Mouse (Mus musculus): Measurements from ENCODE around the gene Upp2. TPM values are rescaled to one million over a fixed set of nuclear protein-coding genes. Genes with fewer than 3 reads are reported as not detected.

The Upp2 gene
- polyA plus RNA-seq, 1 experiment from 2014 or later = 14.4 TPM

GRCm38 (mm10) chr2:58681394-58681793 is 114.3 kb downstream of the Upp2 start:
- H3K27me3 ChIP-seq (ENCODE audit: control insufficient read depth, insufficient read depth, low read length) = no peaks in the 10 kb centered on the region
- no peaks in the 10 kb centered on the region for H3K36me3 ChIP-seq (ENCODE audit: control insufficient read depth, insufficient read depth, low read length)
- H3K4me3 ChIP-seq (replicated peaks; ENCODE audit: low read depth, low read length) = no peak overlapping the region
- H3K9ac ChIP-seq (replicated peaks; ENCODE audit: low read length) = no peak overlapping the region
- ATAC-seq (ENCODE audit: low FRiP score, low TSS enrichment) = no peak
- DNase-seq = no peak
- H3K4me2 ChIP-seq (ENCODE audit: low read length) = no peak overlapping the region
- no peak overlapping the region for H3K27ac ChIP-seq (replicated peaks; ENCODE audit: low read depth, low read length)
- H3K9me3 ChIP-seq (ENCODE audit: control insufficient read depth, low read length) = no peaks in the 10 kb centered on the region
- 78% methylated on average over 3 of the region's 3 CpGs for WGBS
- no peaks in the 10 kb centered on the region for H3K4me1 ChIP-seq (ENCODE audit: control insufficient read depth, insufficient read depth, low read length)

GRCm38 (mm10) chr2:58697501-58697900 is 130.4 kb downstream of the Upp2 start:
- 81% methylated on average over 8 of the region's 8 CpGs for WGBS
- ATAC-seq (ENCODE audit: low FRiP score, low TSS enrichment) (no peak), DNase-seq (no peak)
- H3K27me3 ChIP-seq (ENCODE audit: control insufficient read depth, insufficient read depth, low read length) = no peaks in the 10 kb centered on the region
- no peak overlapping the region for H3K27ac ChIP-seq (replicated peaks; ENCODE audit: low read depth, low read length)
- H3K9ac ChIP-seq (replicated peaks; ENCODE audit: low read length) = no peak overlapping the region
- H3K4me1 ChIP-seq (ENCODE audit: control insufficient read depth, insufficient read depth, low read length) = no peaks in the 10 kb centered on the region
- H3K36me3 ChIP-seq (ENCODE audit: control insufficient read depth, insufficient read depth, low read length) = no peaks in the 10 kb centered on the region
- H3K4me3 ChIP-seq (replicated peaks; ENCODE audit: low read depth, low read length) = no peak overlapping the region
- no peak overlapping the region for H3K4me2 ChIP-seq (ENCODE audit: low read length)
- H3K9me3 ChIP-seq (ENCODE audit: control insufficient read depth, low read length) = no peaks in the 10 kb centered on the region

- 24% methylated on average over 5 of the region's 5 CpGs for WGBS
- no peak for ATAC-seq (ENCODE audit: low FRiP score, low TSS enrichment)
Observed at GRCm38 (mm10) chr2:58699931-58700330, 132.8 kb downstream of the Upp2 start.

GRCm38 (mm10) chr2:58700354-58700753 is 133.3 kb downstream of the Upp2 start:
- no peaks in the 10 kb centered on the region for H3K27me3 ChIP-seq (ENCODE audit: control insufficient read depth, insufficient read depth, low read length)
- H3K27ac ChIP-seq (replicated peaks; ENCODE audit: low read depth, low read length) = no peak overlapping the region
- H3K4me3 ChIP-seq (replicated peaks; ENCODE audit: low read depth, low read length) = no peak overlapping the region
- H3K36me3 ChIP-seq (ENCODE audit: control insufficient read depth, insufficient read depth, low read length) = no peaks in the 10 kb centered on the region
- H3K9me3 ChIP-seq (ENCODE audit: control insufficient read depth, low read length) = no peaks in the 10 kb centered on the region
- no peak overlapping the region for H3K4me2 ChIP-seq (ENCODE audit: low read length)
- WGBS = 77% methylated on average over 7 of the region's 7 CpGs
- no peaks in the 10 kb centered on the region for H3K4me1 ChIP-seq (ENCODE audit: control insufficient read depth, insufficient read depth, low read length)
- no peak for ATAC-seq (ENCODE audit: low FRiP score, low TSS enrichment)
- DNase-seq = no peak
- H3K9ac ChIP-seq (replicated peaks; ENCODE audit: low read length) = no peak overlapping the region

More at GRCm38 (mm10) chr2:58699931-58700330, 132.8 kb downstream of the Upp2 start:
- no peak overlapping the region for H3K9ac ChIP-seq (replicated peaks; ENCODE audit: low read length)
- no peak overlapping the region for H3K4me2 ChIP-seq (ENCODE audit: low read length)
- H3K9me3 ChIP-seq (ENCODE audit: control insufficient read depth, low read length) = no peaks in the 10 kb centered on the region
- H3K4me3 ChIP-seq (replicated peaks; ENCODE audit: low read depth, low read length) = no peak overlapping the region
- H3K4me1 ChIP-seq (ENCODE audit: control insufficient read depth, insufficient read depth, low read length) = no peaks in the 10 kb centered on the region
- DNase-seq = peak; percentile 83
- no peak overlapping the region for H3K27ac ChIP-seq (replicated peaks; ENCODE audit: low read depth, low read length)
- no peaks in the 10 kb centered on the region for H3K27me3 ChIP-seq (ENCODE audit: control insufficient read depth, insufficient read depth, low read length)
- H3K36me3 ChIP-seq (ENCODE audit: control insufficient read depth, insufficient read depth, low read length) = no peaks in the 10 kb centered on the region

GRCm38 (mm10) chr2:58701627-58702026 is 134.5 kb downstream of the Upp2 start:
- 93% methylated on average over 4 of the region's 4 CpGs for WGBS
- no peak overlapping the region for H3K4me2 ChIP-seq (ENCODE audit: low read length)
- no peak overlapping the region for H3K9ac ChIP-seq (replicated peaks; ENCODE audit: low read length)
- H3K36me3 ChIP-seq (ENCODE audit: control insufficient read depth, insufficient read depth, low read length) = no peaks in the 10 kb centered on the region
- H3K27ac ChIP-seq (replicated peaks; ENCODE audit: low read depth, low read length) = no peak overlapping the region
- ATAC-seq (ENCODE audit: low FRiP score, low TSS enrichment) (no peak), DNase-seq (no peak)
- no peaks in the 10 kb centered on the region for H3K9me3 ChIP-seq (ENCODE audit: control insufficient read depth, low read length)
- H3K27me3 ChIP-seq (ENCODE audit: control insufficient read depth, insufficient read depth, low read length) = no peaks in the 10 kb centered on the region
- H3K4me1 ChIP-seq (ENCODE audit: control insufficient read depth, insufficient read depth, low read length) = no peaks in the 10 kb centered on the region
- H3K4me3 ChIP-seq (replicated peaks; ENCODE audit: low read depth, low read length) = no peak overlapping the region

- WGBS = 93% methylated on average over 6 of the region's 6 CpGs
- no peaks in the 10 kb centered on the region for H3K27me3 ChIP-seq (ENCODE audit: control insufficient read depth, insufficient read depth, low read length)
- H3K9me3 ChIP-seq (ENCODE audit: control insufficient read depth, low read length) = no peaks in the 10 kb centered on the region
- DNase-seq (no peak), ATAC-seq (ENCODE audit: low FRiP score, low TSS enrichment) (no peak)
- no peaks in the 10 kb centered on the region for H3K4me1 ChIP-seq (ENCODE audit: control insufficient read depth, insufficient read depth, low read length)
- no peak overlapping the region for H3K4me2 ChIP-seq (ENCODE audit: low read length)
- H3K36me3 ChIP-seq (ENCODE audit: control insufficient read depth, insufficient read depth, low read length) = no peaks in the 10 kb centered on the region
- no peak overlapping the region for H3K27ac ChIP-seq (replicated peaks; ENCODE audit: low read depth, low read length)
- no peak overlapping the region for H3K9ac ChIP-seq (replicated peaks; ENCODE audit: low read length)
- no peak overlapping the region for H3K4me3 ChIP-seq (replicated peaks; ENCODE audit: low read depth, low read length)
Observed at GRCm38 (mm10) chr2:58703226-58703625, 136.1 kb downstream of the Upp2 start.

GRCm38 (mm10) chr2:58703646-58704045 is 136.5 kb downstream of the Upp2 start:
- H3K27ac ChIP-seq (replicated peaks; ENCODE audit: low read depth, low read length) = no peak overlapping the region
- no peaks in the 10 kb centered on the region for H3K9me3 ChIP-seq (ENCODE audit: control insufficient read depth, low read length)
- no peaks in the 10 kb centered on the region for H3K4me1 ChIP-seq (ENCODE audit: control insufficient read depth, insufficient read depth, low read length)
- H3K36me3 ChIP-seq (ENCODE audit: control insufficient read depth, insufficient read depth, low read length) = no peaks in the 10 kb centered on the region
- ATAC-seq (ENCODE audit: low FRiP score, low TSS enrichment) (no peak), DNase-seq (no peak)
- H3K27me3 ChIP-seq (ENCODE audit: control insufficient read depth, insufficient read depth, low read length) = no peaks in the 10 kb centered on the region
- WGBS = 86% methylated on average over 6 of the region's 6 CpGs
- no peak overlapping the region for H3K4me2 ChIP-seq (ENCODE audit: low read length)
- H3K4me3 ChIP-seq (replicated peaks; ENCODE audit: low read depth, low read length) = no peak overlapping the region
- H3K9ac ChIP-seq (replicated peaks; ENCODE audit: low read length) = no peak overlapping the region

GRCm38 (mm10) chr2:58704576-58704975 is 137.5 kb downstream of the Upp2 start:
- H3K27ac ChIP-seq (replicated peaks; ENCODE audit: low read depth, low read length) = no peak overlapping the region
- H3K4me1 ChIP-seq (ENCODE audit: control insufficient read depth, insufficient read depth, low read length) = no peaks in the 10 kb centered on the region
- no peak for ATAC-seq (ENCODE audit: low FRiP score, low TSS enrichment)
- no peak overlapping the region for H3K4me2 ChIP-seq (ENCODE audit: low read length)
- no peak overlapping the region for H3K9ac ChIP-seq (replicated peaks; ENCODE audit: low read length)
- no peak for DNase-seq
- no peaks in the 10 kb centered on the region for H3K9me3 ChIP-seq (ENCODE audit: control insufficient read depth, low read length)
- no peaks in the 10 kb centered on the region for H3K36me3 ChIP-seq (ENCODE audit: control insufficient read depth, insufficient read depth, low read length)
- H3K27me3 ChIP-seq (ENCODE audit: control insufficient read depth, insufficient read depth, low read length) = no peaks in the 10 kb centered on the region
- 84% methylated on average over 3 of the region's 3 CpGs for WGBS
- no peak overlapping the region for H3K4me3 ChIP-seq (replicated peaks; ENCODE audit: low read depth, low read length)

- Histone ChIP-seq H3K36me3 (ENCODE audit: control insufficient read depth, insufficient read depth, low read length) (no peaks in the 10 kb centered on the region), H3K27me3 (ENCODE audit: control insufficient read depth, insufficient read depth, low read length) (no peaks in the 10 kb centered on the region), H3K9me3 (ENCODE audit: control insufficient read depth, low read length) (no peaks in the 10 kb centered on the region), H3K9ac (replicated peaks; ENCODE audit: low read length) (no peak overlapping the region), H3K27ac (replicated peaks; ENCODE audit: low read depth, low read length) (no peak overlapping the region), H3K4me3 (replicated peaks; ENCODE audit: low read depth, low read length) (no peak overlapping the region), H3K4me1 (ENCODE audit: control insufficient read depth, insufficient read depth, low read length) (no peaks in the 10 kb centered on the region), H3K4me2 (ENCODE audit: low read length) (no peak overlapping the region)
- WGBS = 84% methylated on average over 3 of the region's 3 CpGs
- no peak for ATAC-seq (ENCODE audit: low FRiP score, low TSS enrichment)
- DNase-seq = no peak
Observed at GRCm38 (mm10) chr2:58707676-58708075, 140.6 kb downstream of the Upp2 start.

Data from midbrain, embryonic 14.5 days (tissue).